Mouse (Mus musculus): ENCODE measurements around the gene Il10. TPM values are rescaled to one million over a fixed set of nuclear protein-coding genes. Genes with fewer than 3 reads are reported as not detected.

Il10 gene
- polyA plus RNA-seq, 1 experiment from 2014 or later = not detected

GRCm38 (mm10) chr1:131059841-131060240 is 40.2 kb downstream of the Il10 start:
- H3K36me3 ChIP-seq (ENCODE audit: control insufficient read depth, insufficient read depth, low read length) = peaks cover 35% of the 10 kb centered on the region
- H3K27me3 ChIP-seq (replicated peaks; ENCODE audit: control insufficient read depth, insufficient read depth, low read length) = no peaks in the 10 kb centered on the region
- no peak overlapping the region for H3K4me2 ChIP-seq (ENCODE audit: low read length)
- no peak overlapping the region for H3K9ac ChIP-seq (ENCODE audit: low read length)
- no peak overlapping the region for H3K27ac ChIP-seq (ENCODE audit: low read depth, low read length)
- no peaks in the 10 kb centered on the region for H3K9me3 ChIP-seq (replicated peaks; ENCODE audit: control insufficient read depth, low read length)
- peaks cover 12% of the 10 kb centered on the region for H3K4me1 ChIP-seq (ENCODE audit: control insufficient read depth, insufficient read depth, low read length)
- DNase-seq (ENCODE audit: low spot score) = no peak
- no peak; the same call in 1 of the 2 replicates for ATAC-seq
- WGBS = 84% methylated on average over 5 of the region's 5 CpGs
- H3K4me3 ChIP-seq (ENCODE audit: low read depth, low read length) = no peak overlapping the region

- ATAC-seq = peak; percentile 51
- H3K27ac ChIP-seq (ENCODE audit: low read depth, low read length) = no peak overlapping the region
- DNase-seq (ENCODE audit: low spot score) = peak; percentile 70
- no peak overlapping the region for H3K4me3 ChIP-seq (ENCODE audit: low read depth, low read length)
- 80% methylated on average over 13 of the region's 13 CpGs for WGBS
- H3K4me1 ChIP-seq (ENCODE audit: control insufficient read depth, insufficient read depth, low read length) = peaks cover 12% of the 10 kb centered on the region
- H3K36me3 ChIP-seq (ENCODE audit: control insufficient read depth, insufficient read depth, low read length) = peaks cover 28% of the 10 kb centered on the region
- no peak overlapping the region for H3K4me2 ChIP-seq (ENCODE audit: low read length)
- no peaks in the 10 kb centered on the region for H3K27me3 ChIP-seq (replicated peaks; ENCODE audit: control insufficient read depth, insufficient read depth, low read length)
- no peaks in the 10 kb centered on the region for H3K9me3 ChIP-seq (replicated peaks; ENCODE audit: control insufficient read depth, low read length)
- H3K9ac ChIP-seq (ENCODE audit: low read length) = no peak overlapping the region
Observed at GRCm38 (mm10) chr1:131060290-131061253, 40.9 kb downstream of the Il10 start.

DNA sequence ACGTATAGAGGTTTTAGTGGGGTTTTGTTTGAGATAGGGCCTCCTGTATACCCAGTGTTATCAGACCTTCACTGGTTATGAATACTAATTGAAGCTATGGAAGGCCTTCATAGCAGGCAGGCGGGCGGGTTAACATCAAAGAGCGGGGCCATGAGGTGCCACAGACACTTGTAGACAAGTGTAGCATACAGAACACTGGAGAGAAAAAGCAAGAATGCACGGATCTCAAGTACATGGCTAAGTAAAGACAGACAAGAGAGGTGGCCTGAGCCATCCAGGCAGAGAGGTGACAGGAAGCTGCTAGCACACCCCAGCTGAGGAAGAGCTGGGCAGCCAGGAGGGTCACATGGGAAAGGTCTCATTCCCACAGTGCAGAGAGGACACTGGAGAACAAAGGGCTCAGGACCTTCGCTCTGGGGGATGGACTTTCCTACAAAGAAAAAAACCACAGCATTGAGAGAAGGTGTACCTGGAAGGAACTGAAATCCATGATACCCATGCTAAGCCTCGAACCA is 42.2 kb downstream of the Il10 start:
- peaks cover 12% of the 10 kb centered on the region for H3K4me1 ChIP-seq (ENCODE audit: control insufficient read depth, insufficient read depth, low read length)
- H3K9me3 ChIP-seq (replicated peaks; ENCODE audit: control insufficient read depth, low read length) = no peaks in the 10 kb centered on the region
- H3K27ac ChIP-seq (ENCODE audit: low read depth, low read length) = no peak overlapping the region
- no peak for ATAC-seq
- no peaks in the 10 kb centered on the region for H3K27me3 ChIP-seq (replicated peaks; ENCODE audit: control insufficient read depth, insufficient read depth, low read length)
- WGBS = 81% methylated on average over 7 of the region's 7 CpGs
- no peak for DNase-seq (ENCODE audit: low spot score)
- peaks cover 16% of the 10 kb centered on the region; the same call in 1 of the 2 replicates for H3K36me3 ChIP-seq (ENCODE audit: control insufficient read depth, insufficient read depth, low read length)
- H3K4me3 ChIP-seq (ENCODE audit: low read depth, low read length) = no peak overlapping the region
- H3K4me2 ChIP-seq (ENCODE audit: low read length) = no peak overlapping the region
- no peak overlapping the region for H3K9ac ChIP-seq (ENCODE audit: low read length)

DNA sequence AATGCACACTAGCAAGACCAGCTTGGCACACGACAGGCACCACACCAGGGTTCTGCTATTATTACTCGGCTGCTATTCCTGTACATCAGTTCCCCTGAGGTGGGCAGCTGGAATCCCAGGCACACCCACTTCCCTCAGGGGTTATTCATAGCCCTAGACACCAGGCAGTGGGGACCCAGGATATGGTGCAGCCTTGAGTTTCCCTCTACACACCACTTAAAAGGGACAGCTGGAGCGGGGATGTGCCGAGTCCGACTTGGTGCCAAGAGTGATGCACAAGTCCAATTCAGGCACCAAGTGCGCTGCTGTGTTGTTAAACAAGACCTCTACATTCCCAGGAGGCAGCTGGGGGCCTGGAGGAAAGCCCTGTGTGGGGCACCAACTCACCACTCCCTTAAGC is 43.2 kb downstream of the Il10 start:
- Histone ChIP-seq H3K27ac (ENCODE audit: low read depth, low read length) (no peak overlapping the region), H3K9ac (ENCODE audit: low read length) (no peak overlapping the region), H3K4me2 (ENCODE audit: low read length) (no peak overlapping the region), H3K27me3 (replicated peaks; ENCODE audit: control insufficient read depth, insufficient read depth, low read length) (no peaks in the 10 kb centered on the region), H3K4me1 (ENCODE audit: control insufficient read depth, insufficient read depth, low read length) (peaks cover 12% of the 10 kb centered on the region), H3K36me3 (ENCODE audit: control insufficient read depth, insufficient read depth, low read length) (peaks cover 6% of the 10 kb centered on the region; the same call in 1 of the 2 replicates), H3K9me3 (replicated peaks; ENCODE audit: control insufficient read depth, low read length) (no peaks in the 10 kb centered on the region), H3K4me3 (ENCODE audit: low read depth, low read length) (no peak overlapping the region)
- 54% methylated on average over 6 of the region's 6 CpGs for WGBS
- no peak for ATAC-seq
- peak; percentile 42 for DNase-seq (ENCODE audit: low spot score)

DNA sequence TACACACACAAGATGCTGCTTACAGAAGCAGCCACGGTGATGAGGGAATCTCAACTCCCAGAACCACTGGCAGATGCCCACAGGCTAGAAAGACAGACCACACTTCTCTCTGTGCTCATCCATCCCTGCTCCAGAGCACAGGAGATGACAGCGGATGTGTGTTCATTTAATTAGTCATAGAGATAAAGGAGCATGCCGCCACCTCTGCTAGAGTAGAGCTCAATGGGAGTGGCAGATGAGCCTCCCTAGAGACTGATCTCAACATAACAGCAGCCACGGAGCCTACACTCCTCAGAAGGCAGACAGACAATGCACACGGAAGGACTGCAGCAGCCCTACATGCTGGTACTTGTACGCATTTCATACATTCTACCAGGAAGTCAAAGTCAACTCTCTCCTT is 44.6 kb downstream of the Il10 start:
- H3K9me3 ChIP-seq (replicated peaks; ENCODE audit: control insufficient read depth, low read length) = no peaks in the 10 kb centered on the region
- H3K4me1 ChIP-seq (ENCODE audit: control insufficient read depth, insufficient read depth, low read length) = peaks cover 10% of the 10 kb centered on the region
- ATAC-seq = no peak
- no peak overlapping the region for H3K27ac ChIP-seq (ENCODE audit: low read depth, low read length)
- no peak for DNase-seq (ENCODE audit: low spot score)
- no peak overlapping the region for H3K9ac ChIP-seq (ENCODE audit: low read length)
- H3K36me3 ChIP-seq (ENCODE audit: control insufficient read depth, insufficient read depth, low read length) = no peaks in the 10 kb centered on the region
- no peak overlapping the region for H3K4me2 ChIP-seq (ENCODE audit: low read length)
- 69% methylated on average over 6 of the region's 6 CpGs for WGBS
- no peak overlapping the region for H3K4me3 ChIP-seq (ENCODE audit: low read depth, low read length)
- H3K27me3 ChIP-seq (replicated peaks; ENCODE audit: control insufficient read depth, insufficient read depth, low read length) = no peaks in the 10 kb centered on the region

DNA sequence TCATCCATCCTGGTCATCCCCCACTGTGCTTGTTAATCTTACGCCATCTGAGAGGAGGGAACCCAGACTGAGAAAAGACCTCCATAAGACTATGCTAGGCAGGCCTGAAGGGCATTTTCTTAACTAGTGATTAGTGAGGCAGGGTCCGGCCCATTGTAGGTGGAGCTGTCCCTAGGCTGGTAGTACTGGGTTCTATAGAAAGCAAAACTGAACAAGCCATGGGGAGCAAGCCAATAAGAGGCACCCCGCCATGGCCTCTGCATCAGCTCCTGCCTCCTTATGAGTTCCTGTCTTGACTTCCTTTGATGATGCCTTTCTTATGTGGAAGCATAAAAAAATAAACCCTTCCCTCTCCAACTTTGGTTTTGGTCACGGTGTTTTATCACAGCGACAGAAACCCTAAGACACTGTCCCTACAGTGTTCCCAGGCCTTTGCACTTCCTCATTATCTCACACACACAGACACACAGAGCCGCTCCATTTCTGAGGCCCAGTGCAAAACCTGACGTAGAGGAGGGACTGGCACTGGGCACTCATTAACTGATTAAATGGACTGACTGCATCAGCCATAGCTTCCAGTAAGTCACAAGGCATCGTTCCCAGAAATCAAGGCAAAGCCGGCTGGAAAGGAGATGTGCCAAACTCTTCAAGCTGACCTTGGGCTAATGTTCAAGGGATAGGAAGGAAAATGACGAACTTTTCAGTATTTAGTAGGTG is 48.5 kb downstream of the Il10 start:
- Histone ChIP-seq H3K4me1 (ENCODE audit: control insufficient read depth, insufficient read depth, low read length) (peaks cover 5% of the 10 kb centered on the region; the same call in 1 of the 2 replicates), H3K27ac (ENCODE audit: low read depth, low read length) (no peak overlapping the region), H3K27me3 (replicated peaks; ENCODE audit: control insufficient read depth, insufficient read depth, low read length) (no peaks in the 10 kb centered on the region), H3K4me2 (ENCODE audit: low read length) (no peak overlapping the region), H3K9me3 (replicated peaks; ENCODE audit: control insufficient read depth, low read length) (no peaks in the 10 kb centered on the region), H3K9ac (ENCODE audit: low read length) (no peak overlapping the region), H3K4me3 (ENCODE audit: low read depth, low read length) (no peak overlapping the region), H3K36me3 (ENCODE audit: control insufficient read depth, insufficient read depth, low read length) (no peaks in the 10 kb centered on the region)
- ATAC-seq = no peak
- WGBS = 92% methylated on average over 10 of the region's 10 CpGs
- no peak for DNase-seq (ENCODE audit: low spot score)

GRCm38 (mm10) chr1:131069010-131069409 is 49.4 kb downstream of the Il10 start:
- Histone ChIP-seq H3K36me3 (ENCODE audit: control insufficient read depth, insufficient read depth, low read length) (no peaks in the 10 kb centered on the region), H3K9ac (ENCODE audit: low read length) (no peak overlapping the region), H3K27ac (ENCODE audit: low read depth, low read length) (0 out of 2 replicates have a peak overlapping the region, but pooled peaks have one; percentile 5), H3K27me3 (replicated peaks; ENCODE audit: control insufficient read depth, insufficient read depth, low read length) (no peaks in the 10 kb centered on the region), H3K4me3 (ENCODE audit: low read depth, low read length) (no peak overlapping the region), H3K9me3 (replicated peaks; ENCODE audit: control insufficient read depth, low read length) (no peaks in the 10 kb centered on the region), H3K4me1 (ENCODE audit: control insufficient read depth, insufficient read depth, low read length) (peaks cover 10% of the 10 kb centered on the region), H3K4me2 (ENCODE audit: low read length) (no peak overlapping the region)
- DNase-seq (ENCODE audit: low spot score) (no peak), ATAC-seq (no peak)
- WGBS = 94% methylated on average over 7 of the region's 7 CpGs

DNA sequence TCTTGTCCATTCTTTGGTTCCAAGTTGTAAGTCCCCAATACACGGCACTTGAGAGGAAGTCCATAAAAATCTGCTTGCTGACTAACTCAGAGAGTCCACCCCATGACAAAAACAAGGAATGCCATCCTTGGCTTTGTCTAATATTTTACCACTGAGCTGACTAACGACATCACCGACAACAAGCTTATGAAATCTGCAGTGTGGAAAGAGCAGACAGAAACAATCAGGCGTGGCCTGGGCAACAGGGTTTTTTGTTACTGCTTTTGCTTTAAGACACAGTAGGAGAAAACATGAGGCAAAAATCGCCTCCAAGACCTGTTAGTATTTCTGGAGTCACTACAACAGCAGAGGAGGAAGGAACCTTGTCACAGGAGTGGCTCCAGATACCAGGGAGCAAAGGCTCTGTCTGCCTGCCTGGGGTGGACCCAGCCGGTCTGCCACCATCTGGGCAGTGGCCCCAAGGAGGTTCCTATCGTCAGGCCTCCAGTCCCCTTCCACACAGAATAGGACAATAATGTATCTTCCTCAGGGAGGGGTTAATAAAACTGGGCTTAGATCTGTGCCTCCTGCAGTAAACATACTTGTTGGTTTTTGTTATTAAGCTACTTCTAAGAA is 52.8 kb downstream of the Il10 start:
- WGBS = 83% methylated on average over 7 of the region's 7 CpGs
- DNase-seq (ENCODE audit: low spot score) (no peak), ATAC-seq (no peak)
- peaks cover 30% of the 10 kb centered on the region for H3K4me1 ChIP-seq (ENCODE audit: control insufficient read depth, insufficient read depth, low read length)
- H3K36me3 ChIP-seq (ENCODE audit: control insufficient read depth, insufficient read depth, low read length) = no peaks in the 10 kb centered on the region
- H3K27ac ChIP-seq (ENCODE audit: low read depth, low read length) = no peak overlapping the region
- no peak overlapping the region for H3K9ac ChIP-seq (ENCODE audit: low read length)
- no peaks in the 10 kb centered on the region for H3K9me3 ChIP-seq (replicated peaks; ENCODE audit: control insufficient read depth, low read length)
- H3K4me3 ChIP-seq (ENCODE audit: low read depth, low read length) = no peak overlapping the region
- no peaks in the 10 kb centered on the region for H3K27me3 ChIP-seq (replicated peaks; ENCODE audit: control insufficient read depth, insufficient read depth, low read length)
- no peak overlapping the region for H3K4me2 ChIP-seq (ENCODE audit: low read length)
